Mouse (Mus musculus): ENCODE results near the gene Camk1g.

The Camk1g gene

DNA sequence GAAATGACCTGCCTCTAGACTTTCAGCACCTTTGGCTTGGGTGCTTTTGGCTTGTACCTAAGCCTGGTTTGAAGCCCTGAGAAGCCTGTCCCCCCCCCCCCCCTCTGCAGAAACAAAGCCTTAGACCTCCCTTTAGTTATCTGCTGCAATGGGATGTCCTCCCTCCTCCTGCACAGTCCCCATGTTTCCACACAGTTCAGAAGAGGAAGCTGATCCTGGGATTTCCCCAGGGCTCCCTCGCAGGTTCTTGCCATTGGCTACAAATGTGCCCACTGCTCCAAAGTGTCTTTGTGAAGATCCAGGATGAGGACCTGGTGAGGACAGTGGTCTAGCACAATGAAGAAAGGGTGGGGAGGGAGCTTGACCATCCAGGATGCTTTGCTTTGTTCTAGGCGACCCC lies 67.0 kb downstream of the Camk1g start:
- DNase-seq (ENCODE audit: low spot score in 2 of 2) = no peak

GRCm38 (mm10) chr1:193302093-193302405 lies 68.0 kb downstream of the Camk1g start:
- no peak for DNase-seq (ENCODE audit: low spot score in 2 of 2)

- no peak for DNase-seq (ENCODE audit: low spot score in 2 of 2)
Measured at GRCm38 (mm10) chr1:193301216-193302092, 68.6 kb downstream of the Camk1g start.

DNA sequence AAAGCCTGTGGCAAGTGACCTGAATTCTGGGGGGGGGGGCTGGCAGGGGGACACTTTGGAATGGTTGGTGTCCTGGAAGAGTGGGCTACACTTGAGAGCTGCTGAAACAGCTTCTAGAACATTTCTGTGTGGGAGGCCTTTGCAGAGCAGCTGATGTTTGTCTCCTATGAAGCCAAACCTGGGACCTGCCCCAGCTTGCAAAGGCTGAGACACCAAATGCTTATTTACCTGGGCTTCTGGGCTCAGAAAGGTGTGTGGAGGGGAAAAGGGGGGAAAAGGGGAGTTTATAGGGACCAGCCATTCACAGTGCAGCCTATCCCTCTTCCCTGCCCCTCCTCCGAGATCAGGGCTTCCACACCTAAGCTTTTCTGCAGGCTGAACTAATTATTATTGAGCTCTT lies 70.1 kb downstream of the Camk1g start:
- no peak for DNase-seq (ENCODE audit: low spot score in 2 of 2)

DNA sequence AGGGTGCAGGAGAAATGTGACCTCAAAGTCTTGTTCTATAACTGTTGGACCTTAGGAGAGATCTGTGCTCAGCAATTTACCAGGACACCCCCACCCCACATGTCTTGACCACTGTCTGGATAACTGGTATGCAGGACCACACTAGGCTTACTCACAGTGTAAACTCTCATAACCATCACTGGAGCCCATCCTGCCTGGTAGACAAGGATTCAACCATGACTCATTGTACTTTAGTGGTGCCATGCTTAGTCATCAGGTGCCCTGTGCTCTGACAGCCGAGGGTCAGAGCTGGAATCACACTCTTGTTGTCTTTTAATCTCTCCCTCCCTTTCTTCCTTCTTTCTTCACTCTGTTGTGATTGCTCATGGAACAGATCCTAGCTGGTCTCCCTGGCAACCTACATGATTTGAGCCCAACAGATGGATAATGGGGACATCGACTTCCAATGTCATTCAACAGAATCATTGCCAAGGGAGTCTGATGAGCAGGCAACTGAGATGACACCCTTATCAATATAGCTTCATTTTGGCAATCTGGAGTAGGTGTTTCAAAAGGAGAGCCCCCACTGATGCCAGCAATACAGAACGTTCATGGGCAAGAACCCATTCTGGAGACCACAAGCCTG lies 71.8 kb downstream of the Camk1g start:
- DNase-seq (ENCODE audit: low spot score in 2 of 2) = no peak

Measured in natural killer cell, adult 2 months (primary cell).